Mouse (Mus musculus): ENCODE measurements around the gene Cep170.

GRCm38 (mm10) chr1:176821929-176822328 lies 8.1 kb upstream of the Cep170 start:
- no peak for TF ChIP-seq CTCF (IDR thresholded peaks at IDR 0.05; ENCODE audit: control insufficient read depth, insufficient read depth, insufficient replicate concordance, low read depth, low read length)
- no peak for TF ChIP-seq POLR2A (IDR thresholded peaks at IDR 0.05; ENCODE audit: control insufficient read depth, low read depth, low read length)

Data from testis, adult 2 months (tissue).